Mouse (Mus musculus) hindbrain, embryonic 16.5 days (tissue): ENCODE data around the gene Magt1. TPM values are rescaled to one million over a fixed set of nuclear protein-coding genes. Genes with fewer than 3 reads are reported as not detected.

ENCODE experiments used
- ATAC-seq: fragments of 200-750 bp; cut with Nextera tagmentation; 2 replicates; pipeline ENCODE4 v1.8.0; 2017; ENCODE audit warnings: moderate TSS enrichment, moderate library complexity
- H3K27ac ChIP-seq: fragments of 300-500 bp; sonication (generic); 2 replicates; pipeline ENCODE4 v1.5.1; 2014; ENCODE audit warnings: low read depth, mild to moderate bottlenecking, control low read depth, low read length, moderate library complexity
- H3K27me3 ChIP-seq: fragments of 300-500 bp; sonication (generic); replicated peaks from 2 replicates; pipeline ENCODE4 v1.6.1; 2014; ENCODE audit warnings: low read length; ENCODE audit not compliant: control insufficient read depth, insufficient read depth
- H3K36me3 ChIP-seq: fragments of 300-500 bp; sonication (generic); 2 replicates; pipeline ENCODE4 v1.6.1; 2014; ENCODE audit warnings: mild to moderate bottlenecking, low read length, moderate library complexity, mixed read lengths; ENCODE audit not compliant: control insufficient read depth, insufficient read depth
- H3K4me1 ChIP-seq: fragments of 300-500 bp; sonication (generic); 2 replicates; pipeline ENCODE4 v1.6.1; 2014; ENCODE audit warnings: low read depth, low read length; ENCODE audit not compliant: control insufficient read depth, insufficient read depth
- H3K4me2 ChIP-seq: fragments of 300-500 bp; sonication (generic); 2 replicates; pipeline ENCODE4 v1.6.1; 2014; ENCODE audit warnings: mild to moderate bottlenecking, low read length, control low read depth, moderate library complexity
- H3K4me3 ChIP-seq: fragments of 300-500 bp; sonication (generic); 2 replicates; pipeline ENCODE4 v1.5.1; 2014; ENCODE audit warnings: mild to moderate bottlenecking, low read length, control low read depth, moderate library complexity
- H3K9ac ChIP-seq: fragments of 300-500 bp; sonication (generic); 2 replicates; pipeline ENCODE4 v1.6.1; 2014; ENCODE audit warnings: low read depth, mild to moderate bottlenecking, control low read depth, low read length, moderate library complexity
- H3K9me3 ChIP-seq: fragments of 300-500 bp; sonication (generic); 2 replicates; pipeline ENCODE4 v1.6.1; 2014; ENCODE audit warnings: mild to moderate bottlenecking, low read length, moderate library complexity; ENCODE audit not compliant: control insufficient read depth
- WGBS: fragments of 180-500 bp; shearing (Covaris S2); extraction: QIAGEN DNeasy Blood & Tissue Kit; methylation state at CpG from one replicate; pipeline ENCODE4 v1.1.7; 2014; 5-methylcytosine and 5-hydroxymethylcytosine counted together
- polyA plus RNA-seq: library from polyadenylated mRNA; unstranded; fragments of >200 nt; fragmentation: Nextera tagmentation; extraction: Ambion mirVana; gene quantifications from 2 replicates; pipeline ENCODE4 v1.2.1, GENCODE M21; 2015

The Magt1 gene
- polyA plus RNA-seq: 21.4 and 22.7 TPM in 2 replicates

- 21% methylated on average over 41 of the region's 45 CpGs for WGBS
- Histone ChIP-seq H3K9ac (peak within 1 kb of the TSS; percentile 62), H3K36me3 (no peaks in the 10 kb centered on the region), H3K27ac (peak within 1 kb of the TSS; percentile 76), H3K4me2 (peak within 1 kb of the TSS; percentile 61), H3K4me3 (peak within 1 kb of the TSS; percentile 57), H3K9me3 (no peaks in the 10 kb centered on the region), H3K27me3 (no peaks in the 10 kb centered on the region), H3K4me1 (peaks cover 3% of the 10 kb centered on the region; the same call in 1 of the 2 replicates)
- peak; percentile 93 for ATAC-seq
Observed at GRCm38 (mm10) chrX:106011465-106012159, at the start of gene Magt1. Gene Magt1, minus strand, starts transcription at chrX:106011906.

- H3K27me3 ChIP-seq: no peaks in the 10 kb centered on the region
- H3K27ac ChIP-seq: no peak overlapping the region
- no peak for ATAC-seq
- no peaks in the 10 kb centered on the region for H3K9me3 ChIP-seq
- no peak overlapping the region for H3K9ac ChIP-seq
- no peaks in the 10 kb centered on the region for H3K4me1 ChIP-seq
- H3K36me3 ChIP-seq: no peaks in the 10 kb centered on the region
- 94% methylated on average over 1 of the region's 1 CpGs for WGBS
- no peak overlapping the region for H3K4me3 ChIP-seq
- H3K4me2 ChIP-seq: no peak overlapping the region
Observed at GRCm38 (mm10) chrX:106048191-106048590, 36.5 kb upstream of the Magt1 start.

- H3K4me3 ChIP-seq: no peak overlapping the region
- no peak for ATAC-seq
- WGBS: 85% methylated on average over 9 of the region's 9 CpGs
- H3K9me3 ChIP-seq: no peaks in the 10 kb centered on the region
- no peak overlapping the region for H3K4me2 ChIP-seq
- no peak overlapping the region for H3K27ac ChIP-seq
- no peaks in the 10 kb centered on the region for H3K36me3 ChIP-seq
- no peak overlapping the region for H3K9ac ChIP-seq
- H3K27me3 ChIP-seq: no peaks in the 10 kb centered on the region
- H3K4me1 ChIP-seq: no peaks in the 10 kb centered on the region
Observed at GRCm38 (mm10) chrX:106045928-106046327, 34.2 kb upstream of the Magt1 start.

GRCm38 (mm10) chrX:106045455-106045854 is 33.7 kb upstream of the Magt1 start:
- no peaks in the 10 kb centered on the region for H3K27me3 ChIP-seq
- H3K4me3 ChIP-seq: no peak overlapping the region
- no peaks in the 10 kb centered on the region for H3K4me1 ChIP-seq
- H3K4me2 ChIP-seq: no peak overlapping the region
- WGBS: 43% methylated on average over 2 of the region's 2 CpGs
- H3K27ac ChIP-seq: no peak overlapping the region
- no peak for ATAC-seq
- no peaks in the 10 kb centered on the region for H3K36me3 ChIP-seq
- no peaks in the 10 kb centered on the region for H3K9me3 ChIP-seq
- H3K9ac ChIP-seq: no peak overlapping the region

GRCm38 (mm10) chrX:106043863-106044617 is 32.3 kb upstream of the Magt1 start:
- Histone ChIP-seq H3K9ac (no peak overlapping the region), H3K27ac (no peak overlapping the region), H3K4me3 (no peak overlapping the region), H3K27me3 (no peaks in the 10 kb centered on the region), H3K4me1 (no peaks in the 10 kb centered on the region), H3K9me3 (no peaks in the 10 kb centered on the region), H3K36me3 (no peaks in the 10 kb centered on the region), H3K4me2 (no peak overlapping the region)
- ATAC-seq: no peak
- WGBS: 53% methylated on average over 8 of the region's 8 CpGs

- Histone ChIP-seq H3K9ac (no peak overlapping the region), H3K4me3 (no peak overlapping the region), H3K9me3 (no peaks in the 10 kb centered on the region), H3K4me1 (no peaks in the 10 kb centered on the region), H3K36me3 (no peaks in the 10 kb centered on the region), H3K27ac (no peak overlapping the region), H3K27me3 (no peaks in the 10 kb centered on the region), H3K4me2 (no peak overlapping the region)
- WGBS: 78% methylated on average over 3 of the region's 3 CpGs
- ATAC-seq: no peak
Observed at GRCm38 (mm10) chrX:106037185-106037752, 25.6 kb upstream of the Magt1 start.

GRCm38 (mm10) chrX:106035727-106036126 is 24.0 kb upstream of the Magt1 start:
- no peak overlapping the region for H3K27ac ChIP-seq
- no peaks in the 10 kb centered on the region for H3K9me3 ChIP-seq
- no peaks in the 10 kb centered on the region for H3K36me3 ChIP-seq
- no peak for ATAC-seq
- WGBS: 57% methylated on average over 2 of the region's 2 CpGs
- no peaks in the 10 kb centered on the region for H3K4me1 ChIP-seq
- no peak overlapping the region for H3K4me2 ChIP-seq
- no peaks in the 10 kb centered on the region for H3K27me3 ChIP-seq
- no peak overlapping the region for H3K4me3 ChIP-seq
- no peak overlapping the region for H3K9ac ChIP-seq

GRCm38 (mm10) chrX:106031124-106031523 is 19.4 kb upstream of the Magt1 start:
- H3K36me3 ChIP-seq: no peaks in the 10 kb centered on the region
- no peak overlapping the region for H3K27ac ChIP-seq
- H3K4me3 ChIP-seq: no peak overlapping the region
- no peak overlapping the region for H3K4me2 ChIP-seq
- H3K9me3 ChIP-seq: no peaks in the 10 kb centered on the region
- H3K4me1 ChIP-seq: no peaks in the 10 kb centered on the region
- ATAC-seq: no peak
- no peak overlapping the region for H3K9ac ChIP-seq
- no peaks in the 10 kb centered on the region for H3K27me3 ChIP-seq

GRCm38 (mm10) chrX:106030176-106030575 is 18.5 kb upstream of the Magt1 start:
- Histone ChIP-seq H3K27me3 (no peaks in the 10 kb centered on the region), H3K4me2 (no peak overlapping the region), H3K36me3 (no peaks in the 10 kb centered on the region), H3K4me3 (no peak overlapping the region), H3K27ac (no peak overlapping the region), H3K9ac (no peak overlapping the region), H3K4me1 (no peaks in the 10 kb centered on the region), H3K9me3 (no peaks in the 10 kb centered on the region)
- ATAC-seq: no peak
- WGBS: 77% methylated on average over 5 of the region's 5 CpGs
